Mouse (Mus musculus) intestine, embryonic 16.5 days (tissue): ENCODE results near the gene Smok2b. TPM values are rescaled to one million over a fixed set of nuclear protein-coding genes. Genes with fewer than 3 reads are reported as not detected.
A peak's percentile ranks its signal among the peaks of the same experiment; 100 is the strongest.
"Not testable (repeated sequence)": the region's sequence is repeated elsewhere in the genome, so short reads cannot be mapped to it uniquely, and the experiment has no call there.

ENCODE experiments used
- ATAC-seq: fragments of 200-750 bp; cut with Nextera tagmentation; 2 replicates; pipeline ENCODE4 v1.8.0; 2017; ENCODE audit warnings: moderate TSS enrichment, moderate library complexity
- H3K27ac ChIP-seq: fragments of 300-500 bp; sonication (generic); 2 replicates; pipeline ENCODE4 v1.5.1; 2014; ENCODE audit warnings: mild to moderate bottlenecking, low read length
- H3K27me3 ChIP-seq: fragments of 300-500 bp; sonication (generic); replicated peaks from 2 replicates; pipeline ENCODE4 v1.6.1; 2014; ENCODE audit warnings: low read length, control low read depth, mixed read lengths; ENCODE audit not compliant: control insufficient read depth, insufficient read depth
- H3K36me3 ChIP-seq: fragments of 300-500 bp; sonication (generic); 2 replicates; pipeline ENCODE4 v1.6.1; 2014; ENCODE audit warnings: low read length, control low read depth; ENCODE audit not compliant: control insufficient read depth, insufficient read depth
- H3K4me1 ChIP-seq: fragments of 300-500 bp; sonication (generic); 2 replicates; pipeline ENCODE4 v1.6.1; 2014; ENCODE audit warnings: low read length, control low read depth, mixed read lengths; ENCODE audit not compliant: control insufficient read depth, insufficient read depth
- H3K4me2 ChIP-seq: fragments of 300-500 bp; sonication (generic); 2 replicates; pipeline ENCODE4 v1.6.1; 2014; ENCODE audit warnings: low read depth, low read length, control low read depth
- H3K4me3 ChIP-seq: fragments of 300-500 bp; sonication (generic); 2 replicates; pipeline ENCODE4 v1.5.1; 2014; ENCODE audit warnings: mild to moderate bottlenecking, low read length
- H3K9ac ChIP-seq: fragments of 300-500 bp; sonication (generic); 2 replicates; pipeline ENCODE4 v1.6.1; 2014; ENCODE audit warnings: low read depth, low read length
- H3K9me3 ChIP-seq: fragments of 300-500 bp; sonication (generic); 2 replicates; pipeline ENCODE4 v1.6.1; 2016; ENCODE audit warnings: low read length, control low read depth; ENCODE audit not compliant: control insufficient read depth
- WGBS: fragments of 180-500 bp; shearing (Covaris S2); extraction: QIAGEN DNeasy Blood & Tissue Kit; methylation state at CpG from one replicate; pipeline ENCODE4 v1.1.7; 2014; 5-methylcytosine and 5-hydroxymethylcytosine counted together
- polyA plus RNA-seq: library from polyadenylated mRNA; unstranded; fragments of >200 nt; fragmentation: Nextera tagmentation; extraction: Ambion mirVana; gene quantifications from 2 replicates; pipeline ENCODE4 v1.2.1, GENCODE M21; 2015

Gene Smok2b
- polyA plus RNA-seq, 1 experiment from 2014 or later = not detected

- H3K9ac ChIP-seq, H3K4me3 ChIP-seq, H3K4me1 ChIP-seq, H3K36me3 ChIP-seq, H3K27ac ChIP-seq, H3K27me3 ChIP-seq, H3K4me2 ChIP-seq: not testable (repeated sequence)
- WGBS = 75% methylated on average over 8 of the region's 9 CpGs
- peaks cover 16% of the 10 kb centered on the region for H3K9me3 ChIP-seq
- ATAC-seq = peak; percentile 32; the same call in 1 of the 2 replicates
Measured at GRCm38 (mm10) chr17:13199880-13200409, 30.1 kb upstream of the Smok2b start.

- not testable (repeated sequence) for H3K27ac ChIP-seq, H3K36me3 ChIP-seq, H3K27me3 ChIP-seq, H3K9ac ChIP-seq, ATAC-seq, H3K4me1 ChIP-seq, H3K4me3 ChIP-seq, H3K4me2 ChIP-seq
- H3K9me3 ChIP-seq = peaks cover 13% of the 10 kb centered on the region
- WGBS = 86% methylated on average over 4 of the region's 4 CpGs
Measured at GRCm38 (mm10) chr17:13201551-13201950, 28.5 kb upstream of the Smok2b start.

DNA sequence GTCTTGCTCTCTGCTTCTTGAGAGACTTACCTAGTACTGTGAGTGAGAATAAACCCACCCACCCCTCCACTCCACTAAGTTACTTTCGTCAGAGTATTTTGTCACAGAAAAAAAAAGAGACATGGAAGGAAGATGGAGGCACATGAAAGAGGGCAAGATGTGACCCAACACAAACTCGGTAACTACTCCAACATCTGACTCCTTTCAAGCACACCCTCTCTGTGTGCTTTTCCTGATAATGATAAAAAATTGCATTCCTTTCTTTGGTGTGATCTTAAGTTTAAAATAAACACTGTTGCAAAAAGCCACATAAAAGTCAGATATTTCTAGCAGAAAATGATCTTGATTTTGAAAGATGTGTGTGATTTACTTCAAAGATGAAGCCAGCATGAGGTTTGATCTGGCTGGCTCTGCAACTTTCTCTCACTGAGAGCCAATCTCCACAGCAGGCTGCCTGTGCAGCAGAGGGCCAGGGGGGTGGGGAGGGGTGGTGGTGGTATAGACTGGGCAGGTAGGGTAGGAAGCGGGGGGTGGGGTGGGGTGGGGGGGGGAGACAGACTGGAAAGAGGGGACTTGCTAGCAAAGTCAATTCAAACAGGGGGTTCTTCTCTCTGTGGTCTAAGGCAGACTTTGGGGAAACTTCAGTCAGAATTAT is 27.5 kb upstream of the Smok2b start:
- H3K9ac ChIP-seq, H3K4me1 ChIP-seq, H3K36me3 ChIP-seq, H3K4me3 ChIP-seq, ATAC-seq, H3K27ac ChIP-seq, H3K4me2 ChIP-seq, H3K27me3 ChIP-seq: not testable (repeated sequence)
- H3K9me3 ChIP-seq = peaks cover 22% of the 10 kb centered on the region
- 72% methylated on average over 2 of the region's 3 CpGs for WGBS

GRCm38 (mm10) chr17:13205247-13205646 is 24.8 kb upstream of the Smok2b start:
- WGBS = 74% methylated on average over 1 of the region's 1 CpGs
- H3K4me3 ChIP-seq, H3K4me1 ChIP-seq, H3K27me3 ChIP-seq, H3K4me2 ChIP-seq, H3K9ac ChIP-seq, ATAC-seq, H3K27ac ChIP-seq, H3K36me3 ChIP-seq: not testable (repeated sequence)
- H3K9me3 ChIP-seq = peaks cover 20% of the 10 kb centered on the region

DNA sequence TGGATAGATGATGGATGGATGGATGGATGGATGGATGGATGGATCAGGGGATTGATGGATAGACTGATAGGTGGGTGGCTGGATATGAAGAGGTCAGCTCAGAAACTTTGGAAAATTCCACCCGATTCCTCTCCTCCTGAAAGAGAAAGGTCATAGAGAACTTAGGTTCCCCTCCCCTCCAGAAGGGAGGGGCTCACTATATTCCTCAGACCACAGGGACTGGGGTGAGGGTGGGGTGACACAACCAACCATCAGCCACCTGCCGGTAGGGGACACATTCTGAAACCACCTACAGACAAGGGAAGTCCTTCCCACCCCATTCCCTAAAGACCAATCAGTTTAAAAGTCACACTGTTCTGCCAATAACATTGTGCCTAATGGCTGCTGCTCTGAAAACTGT is 23.6 kb upstream of the Smok2b start:
- H3K4me1 ChIP-seq = no peaks in the 10 kb centered on the region
- ATAC-seq = 0 out of 2 replicates have a peak, but pooled peaks have one; percentile 37
- WGBS = 91% methylated on average over 2 of the region's 2 CpGs

DNA sequence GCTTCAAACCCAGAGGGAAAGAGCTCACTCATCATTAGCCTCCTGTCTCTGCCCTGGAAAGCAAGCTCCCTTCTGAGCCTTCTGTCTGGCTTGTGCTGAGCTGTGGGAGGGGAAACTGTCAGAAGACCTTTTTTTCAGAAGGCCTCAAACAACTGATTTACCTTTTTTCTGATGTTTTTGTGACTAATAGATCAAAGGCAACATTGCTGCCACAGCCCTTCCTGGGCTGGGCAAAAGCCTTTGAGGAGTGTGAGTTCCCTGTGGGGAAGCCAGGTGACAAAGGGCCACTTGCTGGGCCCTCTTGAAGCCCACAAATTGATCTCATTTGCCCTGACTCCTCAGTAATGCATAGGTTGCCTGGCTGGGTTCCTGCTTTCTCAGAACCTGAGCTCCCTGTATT is 21.6 kb upstream of the Smok2b start:
- peaks cover 40% of the 10 kb centered on the region for H3K9me3 ChIP-seq
- H3K36me3 ChIP-seq, H3K4me1 ChIP-seq, H3K9ac ChIP-seq, ATAC-seq, H3K27ac ChIP-seq, H3K27me3 ChIP-seq, H3K4me3 ChIP-seq, H3K4me2 ChIP-seq: not testable (repeated sequence)

More for the DNA sequence above, 23.6 kb upstream of the Smok2b start:
- H3K27me3 ChIP-seq = no peaks in the 10 kb centered on the region
- H3K4me2 ChIP-seq = no peak overlapping the region
- no peak overlapping the region for H3K27ac ChIP-seq
- no peak overlapping the region for H3K9ac ChIP-seq
- H3K9me3 ChIP-seq = peaks cover 21% of the 10 kb centered on the region
- no peaks in the 10 kb centered on the region for H3K36me3 ChIP-seq
- H3K4me3 ChIP-seq = no peak overlapping the region

- Histone ChIP-seq H3K4me3 (no peak overlapping the region), H3K27ac (no peak overlapping the region), H3K36me3 (no peaks in the 10 kb centered on the region), H3K4me1 (no peaks in the 10 kb centered on the region), H3K9me3 (peaks cover 65% of the 10 kb centered on the region), H3K9ac (no peak overlapping the region), H3K4me2 (no peak overlapping the region), H3K27me3 (no peaks in the 10 kb centered on the region)
- WGBS = 72% methylated on average over 7 of the region's 7 CpGs
- no peak for ATAC-seq
Measured at GRCm38 (mm10) chr17:13212136-13212850, 17.8 kb upstream of the Smok2b start.

GRCm38 (mm10) chr17:13214169-13214568 is 15.9 kb upstream of the Smok2b start:
- Histone ChIP-seq H3K4me1 (no peaks in the 10 kb centered on the region), H3K4me2 (no peak overlapping the region), H3K27ac (no peak overlapping the region), H3K4me3 (no peak overlapping the region), H3K27me3 (no peaks in the 10 kb centered on the region), H3K36me3 (no peaks in the 10 kb centered on the region), H3K9ac (no peak overlapping the region), H3K9me3 (peaks cover 72% of the 10 kb centered on the region)
- 62% methylated on average over 4 of the region's 4 CpGs for WGBS
- ATAC-seq = no peak

DNA sequence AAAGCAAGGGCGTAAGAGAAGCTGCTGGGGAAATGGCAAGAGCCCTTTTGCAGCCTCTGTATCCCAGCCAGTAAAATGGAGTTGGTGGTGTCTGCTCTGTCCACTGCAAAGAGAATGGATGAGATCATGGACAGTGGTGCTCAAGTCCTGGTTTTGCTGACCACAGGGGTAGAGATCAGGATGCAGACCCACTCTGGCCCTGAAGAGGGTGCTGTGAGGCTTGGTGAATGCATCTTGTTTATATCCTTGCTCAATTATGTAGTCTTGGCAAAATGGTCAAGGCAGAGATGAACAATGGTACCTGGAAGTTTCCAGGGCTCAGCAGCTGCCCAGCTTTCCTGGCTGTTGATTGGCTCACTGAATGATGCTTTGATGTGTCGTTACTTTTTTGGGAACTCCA is 14.5 kb upstream of the Smok2b start:
- Histone ChIP-seq H3K36me3 (no peaks in the 10 kb centered on the region), H3K27me3 (no peaks in the 10 kb centered on the region), H3K9me3 (peaks cover 67% of the 10 kb centered on the region), H3K4me3 (no peak overlapping the region), H3K9ac (no peak overlapping the region), H3K4me1 (no peaks in the 10 kb centered on the region), H3K4me2 (no peak overlapping the region), H3K27ac (no peak overlapping the region)
- WGBS = 87% methylated on average over 2 of the region's 2 CpGs
- ATAC-seq = no peak
